Mouse (Mus musculus) liver, adult (tissue): ENCODE data around the gene Pold4.

Experiments
- GATA4 ChIP-seq: IDR thresholded peaks from 2 replicates; pipeline ENCODE4 v1.6.1; 2014; ENCODE audit warnings: mild to moderate bottlenecking, low read length; ENCODE audit not compliant: insufficient replicate concordance

The Pold4 gene

GRCm38 (mm10) chr19:4242416-4242815 is 10.7 kb downstream of the Pold4 start:
- no peak for TF ChIP-seq GATA4

- TF ChIP-seq GATA4 = no peak
Observed at GRCm38 (mm10) chr19:4244775-4245174, 13.1 kb downstream of the Pold4 start.

DNA sequence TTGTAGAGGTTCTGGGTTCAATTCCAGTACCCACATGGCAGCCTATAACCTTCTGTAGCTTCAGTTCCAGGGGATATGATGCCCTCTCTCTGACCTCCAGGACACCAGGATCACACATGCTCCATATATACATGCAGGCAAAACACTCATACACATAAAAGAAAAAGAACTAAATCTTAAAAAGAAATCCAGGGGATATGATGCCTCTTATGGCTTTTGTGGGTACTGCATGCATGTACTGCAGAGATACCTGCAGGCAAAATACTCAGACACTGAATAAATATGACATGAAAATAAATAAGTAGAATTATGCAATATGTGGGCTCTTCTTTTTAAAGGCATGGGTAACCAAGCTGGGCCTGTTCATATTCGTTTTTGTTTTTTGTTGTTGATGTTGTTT is 15.3 kb downstream of the Pold4 start:
- no peak for TF ChIP-seq GATA4

GRCm38 (mm10) chr19:4254230-4254629 is 22.5 kb downstream of the Pold4 start:
- no peak for TF ChIP-seq GATA4

- no peak for TF ChIP-seq GATA4
Observed at GRCm38 (mm10) chr19:4255583-4256162, 24.0 kb downstream of the Pold4 start.

GRCm38 (mm10) chr19:4257216-4257896 is 25.7 kb downstream of the Pold4 start:
- TF ChIP-seq GATA4 = no peak

DNA sequence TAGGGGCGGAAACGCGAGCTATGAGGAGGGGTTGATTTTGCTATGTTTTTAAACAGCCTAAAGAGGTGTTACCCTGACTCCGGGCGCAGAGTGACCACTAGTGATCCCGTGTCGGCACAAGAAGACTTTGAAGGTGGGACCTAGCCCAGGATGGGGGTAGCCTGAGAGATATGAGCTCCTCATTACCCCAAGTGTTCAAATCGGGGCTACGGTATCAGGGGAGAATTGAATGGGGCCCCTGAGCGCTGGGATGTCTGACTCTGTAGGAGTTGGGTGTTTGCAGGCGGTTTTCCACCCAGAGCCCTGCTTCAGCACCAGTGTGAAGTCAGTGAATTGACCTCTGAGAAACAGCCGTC is 26.2 kb downstream of the Pold4 start:
- no peak for TF ChIP-seq GATA4

- TF ChIP-seq GATA4 = no peak
Observed at GRCm38 (mm10) chr19:4261038-4261698, 29.5 kb downstream of the Pold4 start.

DNA sequence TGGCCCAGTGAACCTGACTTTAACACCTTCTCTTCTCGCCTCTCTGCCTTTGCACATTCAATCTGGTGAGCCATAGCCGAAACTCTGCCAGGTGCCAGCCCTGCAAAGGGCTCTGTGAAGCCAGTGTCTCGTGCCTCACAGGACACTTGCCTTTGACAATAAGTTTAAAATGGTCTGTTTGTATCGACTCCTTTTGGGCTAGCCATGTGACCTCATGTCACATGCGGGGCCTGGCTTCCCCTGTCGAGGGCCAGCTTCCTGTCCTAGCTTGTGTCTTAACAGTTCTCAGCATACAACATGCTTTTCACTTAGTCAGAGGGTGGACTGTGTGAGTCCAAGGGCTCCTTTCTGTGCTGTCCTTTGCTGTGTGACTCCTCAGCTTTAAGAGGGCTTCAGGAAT is 31.1 kb downstream of the Pold4 start:
- no peak for TF ChIP-seq GATA4

GRCm38 (mm10) chr19:4263702-4264101 is 32.0 kb downstream of the Pold4 start:
- no peak for TF ChIP-seq GATA4

GRCm38 (mm10) chr19:4264171-4264780 is 32.6 kb downstream of the Pold4 start:
- no peak for TF ChIP-seq GATA4

GRCm38 (mm10) chr19:4265956-4266355 is 34.3 kb downstream of the Pold4 start:
- TF ChIP-seq GATA4 = no peak

- TF ChIP-seq GATA4 = no peak; the same call in 1 of the 2 replicates
Observed at GRCm38 (mm10) chr19:4268566-4269361, 37.1 kb downstream of the Pold4 start, which contains the start of gene Ssh3. Gene Ssh3 (minus strand): TSS chr19:4269180.

GRCm38 (mm10) chr19:4270187-4270586 is 38.5 kb downstream of the Pold4 start:
- TF ChIP-seq GATA4 = no peak

- no peak for TF ChIP-seq GATA4
Observed at GRCm38 (mm10) chr19:4270972-4271371, 39.3 kb downstream of the Pold4 start.
